Mouse (Mus musculus) adrenal gland, postnatal 14 days (tissue): ENCODE results near the gene Tnrc6a. TPM values are rescaled to one million over a fixed set of nuclear protein-coding genes. Genes with fewer than 3 reads are reported as not detected.
"Not testable (repeated sequence)": the region's sequence is repeated elsewhere in the genome, so short reads cannot be mapped to it uniquely, and the experiment has no call there.

Experiments
- DNase-seq: peaks from one replicate; pipeline ENCODE4 v3.0.0; 2021; ENCODE audit warnings: mixed read lengths
- long read RNA-seq, 2 experiments: library from polyadenylated mRNA; stranded (forward); transcript quantifications; one replicate each; pipeline ENCODE4 v2.0.0; 2021
- total RNA-seq: library from RNA; stranded (reverse); gene quantifications from 2 replicates; pipeline ENCODE4 v1.2.3, GENCODE M21; 2021

Gene Tnrc6a
- 57.5 and 68.3 TPM in 2 replicates for total RNA-seq
- long read RNA-seq, experiment 1, partial matches to known transcripts, result 5 of 13 reads
- long read RNA-seq, experiment 1, other reads (novel, unspliced or antisense), result 8 of 13 reads
- long read RNA-seq, experiment 2, full-length matches to known transcripts, result 2 of 13 reads
- long read RNA-seq, experiment 2, partial matches to known transcripts, result 7 of 13 reads
- long read RNA-seq, experiment 2, other reads (novel, unspliced or antisense), result 4 of 13 reads

DNA sequence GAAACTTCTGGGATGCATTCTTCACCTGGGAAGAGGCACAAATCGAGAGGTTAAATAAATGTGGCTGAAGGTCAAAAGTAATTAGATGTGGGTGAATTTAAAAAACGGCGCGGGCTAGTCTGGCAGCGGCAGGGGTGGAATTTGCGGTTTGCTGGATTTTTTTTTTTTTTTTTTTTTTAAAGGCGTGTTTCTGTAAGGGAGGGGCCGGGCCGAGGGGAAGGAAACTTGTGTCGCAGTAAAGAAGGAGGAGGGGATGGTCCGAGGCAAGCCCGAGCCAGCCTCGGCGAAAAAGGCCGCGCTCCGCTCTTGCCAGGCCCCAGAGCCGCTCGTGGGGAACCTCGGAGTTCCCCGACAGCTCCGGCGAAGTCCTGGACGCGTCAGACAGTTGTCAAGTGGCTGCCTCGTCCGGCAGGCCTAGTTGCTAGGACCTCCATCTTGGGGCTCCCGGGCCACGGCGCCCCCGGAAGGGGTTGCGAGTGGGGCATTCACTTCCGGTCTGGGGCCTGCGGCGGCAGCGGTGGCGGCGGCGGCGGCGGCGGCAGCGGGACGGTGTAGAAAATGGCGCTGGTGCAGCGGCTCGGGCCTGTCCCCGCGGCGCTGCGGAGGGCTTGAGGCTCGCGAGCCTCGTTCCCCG is at the start of gene Tnrc6a:
Gene Tnrc6a, plus strand, starts transcription at position 221 of the 634 bp plus-strand sequence.
- DNase-seq, result peak; percentile 97

DNA sequence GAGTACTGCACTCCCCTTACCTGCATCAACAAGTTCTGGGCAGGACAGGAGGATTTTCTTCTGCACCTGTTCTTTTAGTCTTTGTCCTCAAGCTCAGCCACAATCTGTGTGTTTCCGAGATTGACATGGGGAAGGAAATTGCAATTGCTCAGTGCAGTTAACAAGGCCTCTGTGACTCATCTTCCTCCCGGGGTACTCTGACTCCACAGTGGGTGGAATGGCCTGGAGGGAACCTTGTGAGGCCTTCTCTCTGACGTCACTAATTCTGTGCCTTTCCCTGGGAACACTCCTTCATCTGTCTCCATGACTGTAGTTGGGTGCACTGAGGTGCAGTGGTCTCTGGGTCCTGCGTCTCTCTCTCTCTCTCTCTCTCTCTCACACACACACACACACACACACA is 41.4 kb upstream of the Tnrc6a start:
- DNase-seq, result peak; percentile 40

DNA sequence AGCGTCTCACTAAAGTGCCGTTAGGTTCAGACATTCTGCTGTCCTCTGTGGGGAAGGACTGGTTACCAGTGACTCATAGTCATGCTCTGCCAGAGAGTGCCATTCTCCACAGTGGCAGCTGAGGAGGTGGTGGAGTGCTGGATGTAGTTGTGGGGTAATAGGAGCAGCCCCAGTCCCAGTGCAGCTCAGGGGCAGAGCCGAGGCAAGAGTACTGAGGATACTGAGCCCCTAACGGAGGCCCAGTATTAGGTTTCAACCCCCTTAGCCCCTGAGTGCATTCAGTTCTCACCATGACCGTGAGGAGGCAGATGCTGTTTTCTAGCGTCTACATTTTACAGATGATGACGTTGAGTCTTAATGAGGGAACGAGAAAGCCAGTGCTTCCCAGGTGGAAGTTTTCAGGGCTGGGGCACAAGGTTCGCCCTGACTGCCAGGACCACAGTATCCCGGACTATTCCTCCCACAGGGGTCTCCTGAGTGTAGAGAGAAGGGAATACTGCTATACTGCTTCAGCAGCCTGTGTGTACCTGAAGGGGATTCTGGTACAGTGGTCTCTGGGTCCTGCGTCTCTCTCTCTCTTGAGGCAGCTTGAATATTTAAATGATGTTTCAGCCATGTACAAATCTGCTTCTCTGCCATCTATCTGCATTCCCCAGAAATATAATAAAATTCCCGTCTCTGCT is 40.1 kb upstream of the Tnrc6a start:
- DNase-seq, result peak; percentile 42

DNA sequence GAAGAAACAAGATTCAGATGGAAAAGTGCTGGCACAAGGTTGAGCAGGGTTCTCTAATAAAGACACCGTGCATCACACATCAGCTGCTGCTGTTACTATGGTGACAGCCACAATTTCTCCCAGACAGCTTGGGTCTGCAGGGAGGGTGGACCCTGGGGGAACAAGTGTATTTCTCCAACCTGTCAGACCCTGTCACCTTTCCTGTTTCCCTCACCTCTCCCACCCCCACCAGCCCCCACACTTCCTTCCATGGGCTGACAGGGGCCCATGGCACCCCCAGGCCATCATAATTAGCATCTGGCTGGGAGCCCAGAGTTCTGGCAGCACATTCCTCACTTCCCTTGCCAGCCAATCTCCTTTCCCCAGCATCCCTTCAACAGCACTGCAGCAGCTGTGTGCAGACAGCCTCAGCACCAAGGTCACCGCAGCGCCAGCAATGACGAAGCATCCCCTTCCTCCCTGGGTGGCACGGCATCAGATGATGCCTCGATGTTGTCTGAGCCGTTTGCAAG is 39.4 kb upstream of the Tnrc6a start:
- DNase-seq, result peak; percentile 79

DNA sequence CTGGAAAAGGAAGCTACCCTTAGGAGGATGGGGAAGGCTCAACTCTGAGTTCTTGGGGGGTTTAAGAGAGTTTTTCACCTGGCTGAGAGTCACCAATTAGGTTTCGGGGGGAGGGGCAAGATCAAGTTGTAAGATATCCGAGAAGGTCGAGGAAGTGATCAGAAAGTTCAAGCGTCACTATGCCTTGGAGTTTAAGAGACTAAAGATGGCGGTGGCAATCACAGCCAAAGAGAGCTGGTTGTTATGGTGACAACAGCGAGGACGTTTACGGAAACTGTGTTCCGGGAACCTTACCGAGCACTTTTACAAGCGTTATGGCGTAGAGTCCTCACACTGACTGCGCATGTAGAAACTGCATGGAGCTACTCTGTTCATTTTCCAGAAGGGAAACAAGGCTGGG is 39.0 kb upstream of the Tnrc6a start:
- peak; percentile 34 for DNase-seq

DNA sequence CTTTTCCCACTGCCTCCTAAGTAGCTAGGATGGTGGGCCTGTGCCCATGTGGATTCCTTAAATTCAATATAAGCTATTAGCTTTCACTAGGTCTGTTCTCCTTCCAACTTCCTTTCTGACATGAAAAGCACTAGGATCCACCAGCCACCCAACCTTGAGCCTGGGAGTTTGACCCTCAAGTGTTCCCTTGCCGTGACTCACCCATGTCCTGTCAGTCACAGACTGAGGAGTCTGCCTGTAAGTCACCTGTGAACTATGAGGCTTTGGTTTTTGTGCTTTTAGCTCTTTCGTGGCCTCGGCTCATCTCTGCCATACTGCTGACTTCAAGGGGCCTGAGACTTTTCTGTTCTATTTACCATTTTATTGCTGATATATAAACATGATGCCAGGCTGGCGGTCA is 34.8 kb upstream of the Tnrc6a start:
- DNase-seq, result peak; percentile 64

DNA sequence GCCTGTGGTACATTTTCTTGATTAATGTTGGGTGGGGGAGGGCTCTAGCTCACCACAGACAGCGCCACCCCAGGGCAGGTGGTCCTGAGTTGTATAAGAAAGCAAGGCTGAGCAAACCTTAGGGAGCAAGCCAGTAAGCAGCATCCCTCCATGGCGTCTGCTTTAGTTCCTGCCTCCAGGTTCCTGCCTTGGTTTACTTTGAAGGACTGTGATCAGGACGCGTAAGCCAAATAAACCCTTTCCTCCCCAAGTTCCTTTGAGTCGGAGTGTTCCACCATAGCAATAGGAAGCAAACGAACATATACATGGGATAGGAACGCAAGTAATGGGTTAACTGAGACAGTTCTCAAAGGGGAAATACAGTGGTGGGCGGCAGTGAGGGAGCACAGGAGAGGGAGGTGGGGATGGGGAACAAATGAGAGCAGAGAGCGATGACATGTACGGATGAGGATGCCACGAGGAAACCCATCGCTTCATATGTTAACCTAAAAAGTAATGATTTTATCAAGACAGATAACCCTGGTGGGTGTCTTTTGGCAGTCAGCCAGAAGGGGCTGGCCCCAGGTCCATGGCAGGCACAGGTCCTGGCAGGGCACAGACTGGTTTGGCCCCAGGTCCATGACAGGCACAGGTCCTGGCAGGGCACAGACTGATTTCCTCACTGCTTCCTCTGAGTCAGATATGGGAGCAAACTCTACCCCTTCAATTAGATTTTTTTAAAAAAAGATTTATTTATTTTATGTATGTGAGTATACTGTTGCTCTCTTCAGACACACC is 27.2 kb upstream of the Tnrc6a start:
- DNase-seq, result peak; percentile 85

DNA sequence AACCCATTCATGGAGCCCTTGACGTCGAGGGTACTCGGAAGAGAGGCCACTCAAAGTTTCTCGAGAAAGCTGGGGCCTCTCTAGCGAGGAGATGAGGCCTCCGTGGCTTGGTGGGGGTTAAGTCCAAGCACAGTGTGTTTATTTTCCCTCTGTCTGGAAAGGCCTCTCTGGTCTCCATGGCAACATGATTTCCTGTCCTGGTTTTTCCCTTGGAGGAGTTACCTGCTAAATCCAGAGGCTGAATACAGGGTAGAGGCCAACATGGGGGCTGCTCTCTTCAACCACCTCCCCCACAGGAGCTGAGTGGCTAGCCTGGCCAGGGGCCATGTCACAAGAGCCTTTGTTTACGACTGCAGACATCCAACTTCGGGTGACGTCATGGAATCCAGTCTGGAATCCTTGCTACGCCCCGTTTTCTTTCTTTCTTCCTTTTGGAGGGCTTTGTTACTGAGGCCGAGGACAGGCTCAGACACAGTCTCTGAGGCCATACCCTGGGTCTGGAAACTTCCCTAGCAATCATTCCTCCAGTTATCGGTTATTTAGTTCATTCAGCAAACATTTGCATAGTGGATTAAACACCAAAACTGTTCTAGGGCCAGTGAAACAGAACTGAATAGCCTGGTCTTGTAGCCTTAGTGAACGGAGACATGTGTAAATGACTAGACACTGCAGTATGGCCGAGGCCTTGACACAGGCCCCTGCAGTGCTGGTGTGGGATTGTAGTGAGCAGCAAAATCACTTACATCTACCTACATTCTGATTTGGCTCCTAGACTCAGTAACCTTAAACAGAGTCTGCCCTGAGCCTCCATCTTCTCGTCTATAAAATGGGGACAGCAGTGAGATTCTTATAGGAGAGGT is 25.6 kb upstream of the Tnrc6a start:
- DNase-seq, result peak; percentile 80

DNA sequence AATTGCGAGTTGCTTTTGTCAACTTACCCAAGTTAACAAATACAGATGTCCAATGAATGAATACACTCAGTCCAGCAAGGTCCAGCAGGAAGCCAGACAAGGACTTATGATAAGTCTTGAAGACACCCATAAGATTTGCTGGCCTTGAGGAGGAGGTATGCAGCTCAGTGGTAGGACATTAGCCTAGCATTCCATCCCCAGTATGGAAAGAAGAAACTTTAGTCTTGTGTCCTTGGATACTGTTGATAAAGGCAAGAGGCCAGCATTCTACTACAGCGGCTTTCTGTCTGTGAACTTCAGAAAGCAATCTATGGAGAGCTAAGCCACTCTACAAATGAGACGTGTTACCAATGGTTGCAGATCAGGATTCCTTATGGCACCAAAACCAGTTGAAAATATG is 22.4 kb upstream of the Tnrc6a start:
- no peak for DNase-seq

DNA sequence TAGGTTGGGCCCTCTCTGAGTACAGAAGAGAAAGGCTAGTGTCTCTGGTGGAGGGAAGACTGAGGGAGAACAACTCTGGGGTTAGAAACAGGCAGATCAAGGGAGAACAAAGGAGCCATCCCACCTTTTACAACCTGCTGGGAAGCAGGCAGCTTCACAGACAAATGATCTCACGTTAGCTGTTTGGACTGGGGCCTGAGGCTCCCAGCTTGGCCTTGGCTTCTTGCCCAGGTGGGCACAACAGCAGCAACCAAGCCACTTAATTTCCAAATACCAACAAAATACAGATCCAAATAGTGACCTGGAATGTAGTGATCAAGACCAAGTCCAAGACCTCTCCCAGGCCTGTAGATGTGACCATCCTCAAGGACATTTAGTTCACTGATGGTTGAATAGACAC is 18.3 kb upstream of the Tnrc6a start:
- not testable (repeated sequence) for DNase-seq

DNA sequence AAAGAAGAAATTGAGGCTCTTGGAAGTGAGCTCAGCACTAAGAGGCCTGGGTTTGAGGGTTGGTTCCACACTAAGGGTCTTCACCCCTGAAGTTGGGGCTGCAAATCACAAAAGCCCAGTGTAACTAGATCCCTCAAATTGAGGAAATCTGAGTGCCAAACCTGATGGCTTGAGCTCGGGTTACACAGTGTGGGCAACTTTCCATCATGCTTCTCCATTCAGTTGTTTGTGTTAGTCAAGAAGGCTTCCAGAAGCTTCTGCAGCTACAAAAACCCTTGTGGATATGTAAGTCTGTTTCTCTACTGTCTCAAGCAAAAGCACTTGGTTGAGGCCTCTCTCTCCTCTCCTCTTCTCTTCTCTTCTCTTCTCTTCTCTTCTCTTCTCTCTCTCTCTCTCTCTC is 17.8 kb upstream of the Tnrc6a start:
- DNase-seq, result no peak

DNA sequence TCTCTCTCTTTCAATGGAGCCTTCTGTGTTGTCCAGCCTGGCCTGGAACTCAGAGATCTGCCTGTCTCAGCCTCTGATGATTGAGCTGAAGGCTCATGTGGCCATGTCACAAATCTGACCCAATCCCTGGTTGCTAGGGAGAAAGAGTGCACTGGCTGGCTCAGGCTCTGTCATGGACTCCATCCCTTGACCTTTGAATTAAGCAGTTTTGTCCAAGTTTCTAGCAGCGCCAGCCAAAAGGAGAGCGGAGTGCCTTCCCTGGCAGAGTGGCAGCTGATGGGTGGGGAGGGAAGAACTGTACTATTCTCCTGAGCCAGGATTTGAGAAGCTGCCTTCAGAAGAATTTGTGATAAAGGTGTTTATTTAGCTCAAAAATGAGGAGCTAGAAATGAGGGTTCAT is 17.4 kb upstream of the Tnrc6a start:
- DNase-seq, result no peak

DNA sequence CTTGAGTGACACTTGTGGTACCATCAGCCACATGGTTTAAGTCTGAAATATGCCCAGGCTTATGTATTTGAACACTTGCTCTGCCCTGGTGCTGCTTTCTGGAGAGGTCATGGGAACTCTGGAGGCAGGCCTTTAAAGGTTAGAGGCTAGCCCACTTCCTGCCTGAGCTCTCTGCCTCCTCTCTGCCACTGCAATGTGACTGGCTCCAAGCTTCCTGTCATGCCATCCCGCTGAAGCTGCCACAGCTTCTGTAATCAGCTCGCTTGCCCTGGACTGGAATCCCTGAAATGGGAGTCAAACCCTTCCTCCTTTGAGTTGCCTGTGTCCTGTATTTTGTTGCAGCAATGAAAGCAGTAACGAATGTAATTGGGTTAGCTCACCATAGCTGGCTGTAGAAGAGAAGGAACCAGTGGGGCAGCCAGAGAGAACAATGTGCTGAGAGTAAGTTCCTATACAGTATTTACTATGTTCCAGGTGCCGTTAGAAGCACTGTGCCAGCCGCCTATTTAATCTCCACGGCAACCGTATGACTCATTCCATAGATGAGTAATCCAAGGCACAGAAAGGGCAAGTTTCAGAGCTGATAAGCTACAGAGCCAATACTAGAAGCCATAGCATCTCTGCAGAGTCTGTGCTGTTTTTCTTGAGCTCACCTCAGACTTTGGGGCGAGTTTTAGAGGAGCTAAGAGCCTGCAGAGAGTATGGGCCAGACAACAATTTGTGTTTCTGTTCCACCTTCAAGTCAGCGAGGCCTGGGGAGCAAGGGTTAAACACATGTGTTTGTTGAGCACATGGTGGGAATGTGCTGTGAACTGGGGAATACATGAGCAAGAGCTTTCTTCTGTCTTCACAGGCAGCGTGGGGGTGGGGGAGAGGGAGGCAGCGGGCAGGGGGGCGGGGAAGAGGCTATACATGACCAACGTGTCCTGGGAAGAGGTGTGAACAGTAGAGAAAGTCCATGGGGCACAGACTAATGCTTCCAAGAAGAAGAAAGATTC is 15.3 kb upstream of the Tnrc6a start:
- peak; percentile 59 for DNase-seq

DNA sequence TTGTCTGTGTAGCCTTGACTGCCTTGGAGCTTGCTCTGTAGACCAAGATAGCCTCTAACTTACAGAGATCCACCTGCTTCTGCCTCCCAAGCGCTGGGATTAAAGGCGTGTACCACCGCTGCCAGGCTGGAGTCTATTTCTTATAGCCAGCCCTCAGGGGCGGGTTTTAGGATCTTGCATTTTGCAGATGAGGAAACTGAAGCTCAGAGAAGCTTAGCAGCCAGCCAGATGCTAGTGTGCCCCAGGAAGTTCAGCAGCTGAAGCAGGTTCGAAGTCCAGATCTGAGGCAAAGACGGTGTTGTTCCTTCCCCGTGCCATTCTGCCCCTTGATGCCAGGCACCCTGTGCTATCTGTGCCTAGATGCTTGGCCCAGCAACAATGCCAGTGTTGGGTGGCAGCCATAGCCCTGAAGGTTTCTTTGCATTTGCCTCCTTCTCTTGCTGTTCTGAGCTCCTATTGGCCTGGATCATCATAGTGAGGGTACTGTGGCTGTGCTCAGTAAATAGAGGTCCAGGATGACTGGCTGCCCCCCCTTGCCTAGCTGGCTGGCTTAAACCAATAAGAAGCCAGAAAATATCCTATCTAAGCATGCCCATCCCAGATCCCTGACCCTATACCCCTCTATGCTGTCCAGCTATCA is 14.2 kb upstream of the Tnrc6a start:
- DNase-seq, result no peak

DNA sequence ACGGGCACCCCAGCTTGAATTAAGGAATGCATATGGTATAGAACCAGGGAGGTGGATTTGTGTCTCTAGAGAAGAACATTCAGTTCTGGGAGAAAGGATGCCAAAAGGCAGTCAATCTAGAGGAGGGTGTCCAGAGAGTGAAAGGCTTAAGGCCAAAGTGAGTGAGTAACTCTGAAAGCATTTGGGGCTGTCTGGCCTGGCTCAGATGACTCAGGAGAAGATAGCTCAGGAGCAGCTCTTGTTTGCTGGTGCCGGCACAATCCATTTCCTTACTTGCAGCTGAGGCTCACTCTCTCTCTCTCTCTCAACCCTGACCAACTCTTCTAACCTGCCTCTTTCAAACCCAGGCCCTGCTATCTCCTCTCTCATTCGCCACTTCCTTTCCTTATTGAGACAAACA is 13.6 kb upstream of the Tnrc6a start:
- DNase-seq, result peak; percentile 68

DNA sequence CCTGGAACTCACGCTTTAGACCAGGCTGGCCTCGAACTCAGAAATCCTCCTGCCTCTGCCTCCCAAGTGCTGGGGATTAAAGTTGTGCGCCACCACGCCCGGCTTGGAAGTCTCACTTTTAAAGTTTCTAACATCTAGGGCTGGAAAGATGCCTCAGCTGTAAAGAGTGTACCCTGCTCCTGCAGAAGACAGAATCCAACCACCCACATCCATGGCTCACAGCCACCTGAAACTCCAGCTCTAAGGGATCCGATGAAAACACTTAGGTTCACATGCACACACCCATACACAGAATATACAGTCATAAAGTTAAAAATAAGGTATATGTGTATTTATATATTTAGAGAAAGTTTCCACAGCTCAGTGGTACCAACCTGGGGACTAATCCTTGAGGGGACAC is 10.1 kb upstream of the Tnrc6a start:
- no peak for DNase-seq

DNA sequence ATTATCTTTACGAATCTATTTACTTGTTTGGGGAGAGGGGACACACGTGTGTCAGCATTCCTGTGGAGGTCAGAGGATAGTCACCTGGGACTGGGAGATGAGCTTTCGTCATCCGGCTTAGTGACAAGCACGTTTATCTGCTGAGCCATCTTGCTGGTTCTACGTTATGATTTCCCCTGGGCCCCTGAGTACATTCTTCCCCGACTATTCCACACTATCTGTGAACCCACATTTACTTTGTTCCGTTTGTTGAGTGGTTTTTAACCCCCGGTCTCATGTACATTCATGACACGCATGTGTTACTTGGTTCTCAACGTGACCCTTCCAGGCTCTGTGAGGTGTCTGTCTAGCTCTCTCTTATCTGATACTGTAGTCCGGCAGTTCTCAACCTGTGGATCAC is 6.9 kb upstream of the Tnrc6a start:
- no peak for DNase-seq

DNA sequence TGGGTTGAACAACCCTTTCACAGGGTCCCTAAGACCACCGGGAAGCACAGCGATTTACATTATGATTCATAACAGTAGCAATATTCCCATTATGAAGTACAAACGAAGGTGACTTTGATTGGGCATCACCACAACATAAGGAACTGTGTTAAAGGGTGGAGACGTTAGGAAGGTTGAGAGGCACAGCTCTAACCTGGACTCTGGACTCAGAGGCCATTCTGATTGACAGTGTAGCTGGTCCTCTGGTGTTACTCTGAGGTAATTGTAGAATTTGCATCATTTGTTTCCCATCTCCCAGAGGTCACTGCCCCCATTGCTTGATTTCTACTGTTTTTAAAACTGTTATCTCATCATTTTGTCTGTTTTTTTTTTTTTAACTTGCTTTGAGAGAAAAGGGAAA is 6.5 kb upstream of the Tnrc6a start:
- DNase-seq, result no peak

DNA sequence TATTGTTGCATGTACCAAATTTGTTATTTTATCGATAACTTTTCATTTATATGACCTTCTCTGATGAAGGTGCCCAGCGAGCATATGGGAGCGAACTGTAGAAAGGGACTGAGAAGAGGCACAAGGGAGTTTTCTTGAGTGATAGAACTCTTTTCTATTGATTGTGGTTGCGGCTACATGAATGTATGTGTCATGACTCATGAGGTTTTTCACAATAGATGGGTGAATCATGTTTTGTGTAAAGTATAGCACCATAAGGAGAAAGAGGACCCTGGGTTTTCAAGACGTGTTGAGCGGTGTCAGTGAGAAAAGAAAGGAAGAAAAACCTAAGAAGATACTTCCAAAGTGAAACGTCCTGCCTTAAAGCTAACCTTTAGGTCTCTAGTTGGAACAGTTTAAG is 3.2 kb upstream of the Tnrc6a start:
- DNase-seq, result no peak

DNA sequence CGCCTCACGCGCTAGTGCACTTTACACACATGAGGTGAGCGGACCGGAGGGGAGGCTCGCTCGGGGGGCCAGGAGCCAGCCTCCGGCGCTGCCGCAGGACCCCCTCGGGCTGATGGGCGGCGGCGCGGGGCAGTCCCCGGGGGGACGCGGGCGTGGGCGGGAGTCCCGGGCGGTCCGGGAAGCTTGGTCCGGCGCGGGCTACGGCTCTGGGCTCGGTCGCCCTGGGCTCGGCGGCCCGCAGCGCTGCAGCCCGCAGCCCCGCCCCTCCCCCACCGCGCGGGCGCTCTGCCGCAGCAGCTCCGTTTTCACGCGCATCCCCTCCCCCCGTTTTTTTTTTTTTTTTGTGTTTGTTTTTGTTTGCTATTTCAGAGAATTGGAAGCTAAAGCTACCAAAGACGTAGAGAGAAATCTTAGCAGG is 623 bp downstream of the Tnrc6a start:
- no peak for DNase-seq
